Comparison of ENCODE assay signal across 10 mouse cellular contexts in the genomic region with DNA sequence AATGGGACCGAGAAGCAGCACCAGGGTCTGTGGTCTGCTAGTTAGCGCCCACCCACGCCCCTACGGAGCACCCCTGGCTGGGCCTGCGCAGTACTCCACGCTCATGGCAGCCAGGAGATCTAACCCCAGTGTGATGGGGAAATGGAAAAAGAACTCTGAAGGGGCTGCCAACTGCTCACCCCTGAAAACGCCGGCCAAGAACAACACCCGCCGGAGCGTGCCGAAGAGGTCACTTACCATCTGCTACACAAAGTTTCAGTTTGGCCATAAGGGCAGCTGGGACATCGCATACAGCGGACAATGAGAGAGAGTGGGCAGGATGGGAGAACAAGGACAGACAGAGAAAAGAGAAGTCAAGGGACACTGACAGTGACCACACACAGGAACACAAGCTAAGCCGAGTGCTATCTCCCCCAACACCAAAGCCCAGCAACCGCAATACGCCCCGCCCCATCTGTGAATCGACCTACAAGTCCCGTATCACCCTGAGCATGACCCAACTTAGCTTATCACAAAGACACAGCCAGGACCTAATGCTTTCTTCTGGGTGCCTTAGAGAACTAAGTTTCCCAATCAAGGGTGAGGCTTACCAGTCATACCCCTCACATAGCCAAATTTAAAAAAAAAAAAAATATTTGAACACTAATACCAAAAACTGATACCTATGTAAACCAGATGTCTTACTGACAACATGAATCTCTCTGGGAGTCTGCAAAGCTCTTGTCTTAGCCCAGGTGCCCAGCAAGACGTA. TPM values are rescaled to one million over a fixed set of nuclear protein-coding genes. Genes with fewer than 3 reads are reported as not detected.
DNase-seq lines count a peak whose midpoint lies in the region; ATAC-seq and TF ChIP-seq lines count a peak whose summit lies in the region.
"Had no signal": no experiment of that assay in that cellular context is flagged by ENCODE, and none has a peak within 500 bp of the region (broad histone marks: within the 10 kb centered on the region; RNA-seq: fewer than 3 reads in every experiment).

No protein-coding gene starts in this region.

- DNase-seq in heart, adult 8-10 months (ENCODE audit: low spot score), result no peak
- no peak for DNase-seq in ES-E14 (ENCODE audit: low read depth, low spot score)
- DNase-seq in cerebellum, postnatal 14 days, result no peak
- no peak for DNase-seq in retina, embryonic 14.5 days (ENCODE audit: low spot score)
- no peak for DNase-seq in layer of hippocampus, adult 9-11 months
- DNase-seq: right cerebral cortex, postnatal 4 days had no signal

- H3K9ac ChIP-seq in heart, embryonic 11.5 days (ENCODE audit: low read depth, low read length), result peak overlapping the region; percentile 64; the same call in 1 of the 2 replicates
- H3K9ac ChIP-seq in ES-E14 (ENCODE audit: insufficient read depth, low read depth, low read length, poor library complexity, severe bottlenecking), result peak overlapping the region; percentile 83
- H3K9ac ChIP-seq: heart, embryonic 15.5 days had no signal

- H3K27ac ChIP-seq in heart, embryonic 11.5 days (ENCODE audit: low read depth, low read length), result peak overlapping the region; percentile 78
- H3K27ac ChIP-seq in ES-E14 (ENCODE audit: insufficient read depth, low read depth, low read length, poor library complexity, severe bottlenecking), result peak overlapping the region; percentile 98
- H3K27ac ChIP-seq: heart, embryonic 15.5 days had no signal

- H3K27me3 ChIP-seq in heart, embryonic 11.5 days (ENCODE audit: control insufficient read depth, insufficient read depth, low read length), result no peaks in the 10 kb centered on the region
- H3K27me3 ChIP-seq: heart, embryonic 15.5 days had no signal

- ATAC-seq in heart, embryonic 11.5 days (replicated peaks; ENCODE audit: insufficient number of reproducible peaks, low FRiP score, low TSS enrichment), result peak; percentile 89
- ATAC-seq in erythroblast, adult 5-6 weeks (replicated peaks; ENCODE audit: low FRiP score, poor library complexity, severe bottlenecking), result peak; percentile 88
- ATAC-seq in megakaryocyte, adult 5-6 weeks (ENCODE audit: poor library complexity, severe bottlenecking), result peak; percentile 77

- H3K4me2 ChIP-seq in heart, embryonic 11.5 days, result peak overlapping the region; percentile 49
- H3K4me2 ChIP-seq: heart, embryonic 15.5 days had no signal

- H3K4me1 ChIP-seq in heart, embryonic 11.5 days (ENCODE audit: control insufficient read depth, insufficient read depth, low read length), result peaks cover 34% of the 10 kb centered on the region
- peaks cover 19 to 26% of the 10 kb centered on the region in 2 experiments for H3K4me1 ChIP-seq in ES-E14 (ENCODE audit: control insufficient read depth in 2 of 2, insufficient read depth in 2 of 2, low read length in 2 of 2, poor library complexity in 1 of 2)

- no peaks in the 10 kb centered on the region for H3K9me3 ChIP-seq in heart, embryonic 11.5 days (replicated peaks; ENCODE audit: control insufficient read depth, low read length)
- H3K9me3 ChIP-seq in ES-E14 (ENCODE audit: control insufficient read depth, insufficient read depth, low read depth, low read length), result no peaks in the 10 kb centered on the region
- H3K9me3 ChIP-seq: heart, embryonic 15.5 days had no signal

- WGBS in heart, embryonic 11.5 days (ENCODE audit: insufficient replicate concordance), result 59% methylated on average over 21 of the region's 21 CpGs

- peaks cover 24% of the 10 kb centered on the region for H3K36me3 ChIP-seq in heart, embryonic 11.5 days (ENCODE audit: control insufficient read depth, insufficient read depth, low read length)
- H3K36me3 ChIP-seq in ES-E14 (ENCODE audit: control insufficient read depth, insufficient read depth, low read length, poor library complexity, severe bottlenecking), result peaks cover 26% of the 10 kb centered on the region

- in situ Hi-C loops in ES-E14 (cut with MboI; ENCODE audit: low sequenced_read_pairs in 2 of 2, unreplicated experiment in 2 of 2), result no loop called here

- H3K4me3 ChIP-seq in heart, embryonic 11.5 days (ENCODE audit: low read depth, low read length), result peak overlapping the region; percentile 26
- peak overlapping the region; percentile 51 to 77 for H3K4me3 ChIP-seq in ES-E14 (ENCODE audit: insufficient read depth in 1 of 2, low read depth in 1 of 2, low read length in 2 of 2, poor library complexity in 1 of 2, severe bottlenecking in 1 of 2)
- H3K4me3 ChIP-seq: heart, embryonic 15.5 days had no signal

TF ChIP-seq in ES-E14, 5 proteins besides CTCF, POLR2A, EP300 and RAD21:
- TF ChIP-seq ZC3H11A (IDR thresholded peaks at IDR 0.05; ENCODE audit: borderline replicate concordance, low read depth, low read length) (no peak), CHD2 (IDR thresholded peaks at IDR 0.05; ENCODE audit: low read depth, low read length) (no peak), HCFC1 (IDR thresholded peaks at IDR 0.05; ENCODE audit: borderline replicate concordance, insufficient read depth, low read length) (no peak), ZNF384 (IDR thresholded peaks at IDR 0.05; ENCODE audit: low read depth, low read length) (no peak), MAFK (IDR thresholded peaks at IDR 0.05; ENCODE audit: insufficient read depth, low read depth, low read length) (no peak)
TF ChIP-seq in ES-E14: peak in this region for 0.

RNA-seq across cellular contexts. Expression of a gene that starts 38.8 kb away (rescaled TPM):
- 29.4 and 31.6 TPM in 2 replicates for polyA plus RNA-seq in heart, embryonic 11.5 days (2014; fragmentation: Nextera tagmentation; extraction: Ambion mirVana)
- 10 to 100 TPM; 10.3 to 14.0 (median 11.1) TPM for total RNA-seq in heart, adult 8-10 months (2022)
- total RNA-seq in ES-E14 (2012; rRNA removed), result 119 and 167 TPM in 2 replicates
- total RNA-seq in erythroblast, adult 5-6 weeks (2015; ENCODE audit: low replicate concordance), result 54.0 and 65.0 TPM in 2 replicates
- total RNA-seq in erythroblast, adult 5-6 weeks (2017; ENCODE audit: low replicate concordance), result 178 and 194 TPM in 2 replicates
- total RNA-seq in megakaryocyte, adult 5-6 weeks (2015), result 1.1 TPM in 2 replicates
- 0.04 and 0.77 TPM in 2 replicates for total RNA-seq in megakaryocyte, adult 5-6 weeks (2017)

Comparison
In these comparisons a context has a peak if more than half of its experiments do, and no peak if none do; other contexts are left out.
1. RNA of a gene that starts 38.8 kb away (total RNA-seq): 54.0 to 194 TPM in erythroblast, adult 5-6 weeks, 119 to 167 TPM in ES-E14 and 10.3 to 14.0 TPM in heart, adult 8-10 months; 0.04 to 1.1 TPM in megakaryocyte, adult 5-6 weeks; every median in the first group is over 4 times any median in the second.
2. Peak in every context shown above with its lines, with median percentiles within 50 percentile points of each other: ATAC-seq.